Mouse (Mus musculus) liver, embryonic 14.5 days (tissue): ENCODE results near the gene Olfr641. TPM values are rescaled to one million over a fixed set of nuclear protein-coding genes. Genes with fewer than 3 reads are reported as not detected.

Experiments used
- ATAC-seq: fragments of 200-750 bp; cut with Nextera tagmentation; 2 replicates; pipeline ENCODE4 v1.8.0; 2017; ENCODE audit warnings: moderate number of reproducible peaks, mild to moderate bottlenecking, moderate library complexity; ENCODE audit not compliant: insufficient read depth
- DNase-seq, 3 experiments: peaks; one replicate each; pipeline ENCODE4 v3.0.0-alpha.2; 2012 to 2013; ENCODE audit warnings: low read depth in 3 of 3, low spot score in 3 of 3
- H3K27ac ChIP-seq: fragments of 300-500 bp; sonication (generic); 2 replicates; pipeline ENCODE4 v1.5.1; 2014; ENCODE audit warnings: moderate library complexity, mild to moderate bottlenecking, control low read depth, inconsistent platforms
- H3K27me3 ChIP-seq: fragments of 300-500 bp; sonication (generic); 2 replicates; pipeline ENCODE4 v1.6.1; 2014; ENCODE audit warnings: mild to moderate bottlenecking, low read length, moderate library complexity; ENCODE audit not compliant: control insufficient read depth, insufficient read depth
- H3K36me3 ChIP-seq: fragments of 300-500 bp; sonication (generic); replicated peaks from 2 replicates; pipeline ENCODE4 v1.6.1; 2014; ENCODE audit warnings: low read depth; ENCODE audit not compliant: control insufficient read depth, insufficient read depth
- H3K4me1 ChIP-seq, 2 experiments: fragments of 200-500 bp in 1 of 2; fragments of 300-500 bp in 1 of 2; sonication (generic) in 1 of 2; replicated peaks; 2 replicates each; pipeline ENCODE4 v1.6.1; 2012 to 2014; ENCODE audit warnings: antibody characterized with exemption in 1 of 2, inconsistent platforms in 1 of 2, low read length in 1 of 2; ENCODE audit not compliant: control insufficient read depth in 2 of 2, insufficient read depth in 2 of 2
- H3K4me2 ChIP-seq: fragments of 300-500 bp; sonication (generic); 2 replicates; pipeline ENCODE4 v1.6.1; 2014; ENCODE audit warnings: low read depth, mild to moderate bottlenecking, control low read depth, moderate library complexity
- H3K4me3 ChIP-seq, 2 experiments: fragments of 200-500 bp in 1 of 2; fragments of 300-500 bp in 1 of 2; sonication (generic) in 1 of 2; 2 replicates each; pipeline ENCODE4 v1.5.1; 2012 to 2014; ENCODE audit warnings: low read depth in 2 of 2, low read length in 2 of 2, mild to moderate bottlenecking in 2 of 2, control low read depth in 1 of 2, inconsistent platforms in 1 of 2, moderate library complexity in 1 of 2; ENCODE audit not compliant: insufficient read depth in 1 of 2
- H3K9ac ChIP-seq: fragments of 300-500 bp; sonication (generic); replicated peaks from 2 replicates; pipeline ENCODE4 v1.6.1; 2014; ENCODE audit warnings: mild to moderate bottlenecking, control low read depth, moderate library complexity
- H3K9me3 ChIP-seq: fragments of 300-500 bp; sonication (generic); 2 replicates; pipeline ENCODE4 v1.6.1; 2016; ENCODE audit warnings: low read length, mixed read lengths; ENCODE audit not compliant: control insufficient read depth
- CTCF ChIP-seq: IDR thresholded peaks from 2 replicates; pipeline ENCODE4 v1.5.1; 2016; ENCODE audit warnings: antibody characterized with exemption, low read depth, control low read depth
- EP300 ChIP-seq: IDR thresholded peaks from 2 replicates; pipeline ENCODE4 v1.6.1; 2016; ENCODE audit warnings: antibody characterized with exemption, low read depth
- WGBS: fragments of 180-500 bp; shearing (Covaris S2); extraction: QIAGEN DNeasy Blood & Tissue Kit; methylation state at CpG from one replicate; pipeline ENCODE4 v1.1.7; 2014; ENCODE audit not compliant: insufficient replicate concordance; 5-methylcytosine and 5-hydroxymethylcytosine counted together
- polyA plus RNA-seq, 2 experiments: library from polyadenylated mRNA; depleted of rRNA in 1 of 2; stranded (reverse) in 1 of 2; unstranded in 1 of 2; fragments of >200 nt; fragmentation: Nextera tagmentation in 1 of 2; extraction: Ambion mirVana in 1 of 2; gene quantifications; 2 replicates each; pipeline versions ENCODE4 v1.2.1 to v1.2.3; 2012 to 2014

Olfr641 gene
- polyA plus RNA-seq, 2 experiments: not detected

- no peaks in the 10 kb centered on the region for H3K36me3 ChIP-seq
- H3K27ac ChIP-seq: no peak within 1 kb of the TSS
- no peaks in the 10 kb centered on the region for H3K4me1 ChIP-seq
- no peak for TF ChIP-seq EP300
- TF ChIP-seq CTCF: no peak
- H3K9me3 ChIP-seq: no peaks in the 10 kb centered on the region
- H3K9ac ChIP-seq: no peak within 1 kb of the TSS
- no peak within 1 kb of the TSS for H3K4me3 ChIP-seq
- WGBS: 25% methylated on average over 2 of the region's 2 CpGs
- no peaks in the 10 kb centered on the region for H3K27me3 ChIP-seq
- DNase-seq (no peak), ATAC-seq (no peak)
- H3K4me2 ChIP-seq: no peak within 1 kb of the TSS
Observed at GRCm38 (mm10) chr7:104061345-104061744, 26.1 kb downstream of the Olfr641 start, which contains the start of gene 4930516K23Rik. 4930516K23Rik (minus strand) TSS chr7:104061445.

DNA sequence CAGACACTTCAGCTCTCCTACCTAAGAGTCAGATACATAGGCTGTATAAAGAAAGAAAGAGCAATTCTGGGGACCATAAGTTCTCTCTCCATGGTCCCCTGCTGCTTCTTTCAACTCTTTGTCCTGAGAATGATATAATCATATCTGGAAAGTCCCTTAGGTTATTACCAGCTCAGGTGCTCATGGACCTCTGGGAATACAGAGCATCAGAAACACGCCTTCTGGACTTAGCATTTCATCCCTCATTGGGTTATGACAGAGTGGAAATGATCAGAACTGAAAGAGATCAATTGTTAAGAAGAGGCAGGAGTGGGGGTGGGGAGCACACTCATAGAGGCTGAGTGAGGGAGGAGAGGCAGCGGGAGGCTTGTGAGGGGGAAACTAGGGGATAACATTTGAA, 36.5 kb downstream of the Olfr641 start, which contains the start of gene Olfr644:
Gene Olfr644, minus strand, starts transcription at position 101 of the 400 bp plus-strand sequence.
- H3K4me2 ChIP-seq: no peak within 1 kb of the TSS
- DNase-seq: no peak
- TF ChIP-seq EP300 (no peak), CTCF (no peak)
- no peaks in the 10 kb centered on the region for H3K36me3 ChIP-seq
- no peaks in the 10 kb centered on the region for H3K9me3 ChIP-seq
- 50% methylated on average over 2 of the region's 2 CpGs for WGBS
- no peak for ATAC-seq
- no peaks in the 10 kb centered on the region for H3K27me3 ChIP-seq
- H3K9ac ChIP-seq: no peak within 1 kb of the TSS
- H3K4me1 ChIP-seq: no peaks in the 10 kb centered on the region
- H3K4me3 ChIP-seq: no peak within 1 kb of the TSS
- no peak within 1 kb of the TSS for H3K27ac ChIP-seq

DNA sequence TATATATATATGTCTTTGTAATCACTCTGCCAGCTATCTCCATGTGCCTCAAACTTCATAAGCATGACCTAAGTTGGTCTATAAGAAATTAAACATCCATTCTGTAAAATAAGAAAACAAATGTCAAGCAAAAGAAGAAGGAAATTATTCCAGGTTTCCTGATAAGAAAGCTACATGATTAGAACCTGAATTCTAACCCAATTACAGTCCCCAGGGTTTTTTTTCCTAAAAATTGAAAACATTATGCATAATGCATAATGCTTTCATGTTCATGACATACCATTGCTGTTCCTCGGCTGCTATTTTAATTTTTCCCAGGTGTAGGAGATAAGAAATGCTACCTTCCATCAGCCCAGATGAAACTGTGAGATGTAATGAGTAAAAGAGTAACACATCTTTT, 50.1 kb downstream of the Olfr641 start, which contains the start of gene Olfr645:
Gene Olfr645, minus strand, starts transcription at position 101 of the 400 bp plus-strand sequence.
- Histone ChIP-seq H3K36me3 (no peaks in the 10 kb centered on the region), H3K27ac (no peak within 1 kb of the TSS), H3K9me3 (no peaks in the 10 kb centered on the region), H3K27me3 (no peaks in the 10 kb centered on the region), H3K4me3 (no peak within 1 kb of the TSS), H3K9ac (no peak within 1 kb of the TSS), H3K4me1 (no peaks in the 10 kb centered on the region), H3K4me2 (no peak within 1 kb of the TSS)
- 48% methylated on average over 1 of the region's 1 CpGs for WGBS
- ATAC-seq (no peak), DNase-seq (no peak)
- TF ChIP-seq EP300 (no peak), CTCF (no peak)

Other genes with a start within 250 kb of the Olfr641 start
- 0.02 TPM in 1 of 2 replicates, not detected in the other for gene Olfr67, start 243.6 kb upstream of the Olfr641 start, polyA plus RNA-seq (2012; rRNA removed)
- not detected in 2 replicates for gene Olfr67, start 243.6 kb upstream of the Olfr641 start, polyA plus RNA-seq (2014; fragmentation: Nextera tagmentation; extraction: Ambion mirVana)
- gene Hbb-bt, start 221.4 kb upstream of the Olfr641 start, polyA plus RNA-seq (2012; rRNA removed): 57,913 and 74,220 TPM in 2 replicates
- 62,702 and 66,320 TPM in 2 replicates for gene Hbb-bt, start 221.4 kb upstream of the Olfr641 start, polyA plus RNA-seq (2014; fragmentation: Nextera tagmentation; extraction: Ambion mirVana)
- 195,474 and 209,901 TPM in 2 replicates for gene Hbb-bs, start 207.3 kb upstream of the Olfr641 start, polyA plus RNA-seq (2012; rRNA removed)
- gene Hbb-bs, start 207.3 kb upstream of the Olfr641 start, polyA plus RNA-seq (2014; fragmentation: Nextera tagmentation; extraction: Ambion mirVana): 126,713 and 131,477 TPM in 2 replicates
- 0.19 and 0.36 TPM in 2 replicates for gene Hbb-bh2, start 194.9 kb upstream of the Olfr641 start, polyA plus RNA-seq (2012; rRNA removed)
- not detected in 2 replicates for gene Hbb-bh2, start 194.9 kb upstream of the Olfr641 start, polyA plus RNA-seq (2014; fragmentation: Nextera tagmentation; extraction: Ambion mirVana)
- 94.8 and 146 TPM in 2 replicates for gene Hbb-bh1, start 192.3 kb upstream of the Olfr641 start, polyA plus RNA-seq (2012; rRNA removed)
- 155 and 211 TPM in 2 replicates for gene Hbb-bh1, start 192.3 kb upstream of the Olfr641 start, polyA plus RNA-seq (2014; fragmentation: Nextera tagmentation; extraction: Ambion mirVana)
- gene Hbb-y, start 182.2 kb upstream of the Olfr641 start, polyA plus RNA-seq (2012; rRNA removed): 361 and 394 TPM in 2 replicates
- gene Hbb-y, start 182.2 kb upstream of the Olfr641 start, polyA plus RNA-seq (2014; fragmentation: Nextera tagmentation; extraction: Ambion mirVana): 543 and 665 TPM in 2 replicates
- gene Olfr66, start 149.2 kb upstream of the Olfr641 start, polyA plus RNA-seq (2012; rRNA removed): 0.03 TPM in 1 of 2 replicates, not detected in the other
- not detected in 2 replicates for gene Olfr66, start 149.2 kb upstream of the Olfr641 start, polyA plus RNA-seq (2014; fragmentation: Nextera tagmentation; extraction: Ambion mirVana)
- under 0.01 TPM in 1 of 2 replicates, not detected in the other for gene Olfr64, start 141.0 kb upstream of the Olfr641 start, polyA plus RNA-seq (2012; rRNA removed)
- not detected in 2 replicates for gene Olfr64, start 141.0 kb upstream of the Olfr641 start, polyA plus RNA-seq (2014; fragmentation: Nextera tagmentation; extraction: Ambion mirVana)
- gene Olfr65, start 132.0 kb upstream of the Olfr641 start, polyA plus RNA-seq (2012; rRNA removed): not detected in 2 replicates
- not detected in 2 replicates for gene Olfr65, start 132.0 kb upstream of the Olfr641 start, polyA plus RNA-seq (2014; fragmentation: Nextera tagmentation; extraction: Ambion mirVana)
- 0.84 and 0.95 TPM in 2 replicates for gene Olfr631, start 106.6 kb upstream of the Olfr641 start, polyA plus RNA-seq (2012; rRNA removed)
- gene Olfr631, start 106.6 kb upstream of the Olfr641 start, polyA plus RNA-seq (2014; fragmentation: Nextera tagmentation; extraction: Ambion mirVana): 0.19 and 0.24 TPM in 2 replicates
- gene Olfr632, start 101.1 kb upstream of the Olfr641 start, polyA plus RNA-seq (2012; rRNA removed): 1.9 and 2.2 TPM in 2 replicates
- gene Olfr632, start 101.1 kb upstream of the Olfr641 start, polyA plus RNA-seq (2014; fragmentation: Nextera tagmentation; extraction: Ambion mirVana): 0.52 and 0.69 TPM in 2 replicates
- gene Olfr633, start 91.0 kb upstream of the Olfr641 start, polyA plus RNA-seq (2012; rRNA removed): 0.04 and 0.06 TPM in 2 replicates
- gene Olfr633, start 91.0 kb upstream of the Olfr641 start, polyA plus RNA-seq (2014; fragmentation: Nextera tagmentation; extraction: Ambion mirVana): not detected in 2 replicates
- 0.02 and 0.03 TPM in 2 replicates for gene Olfr635, start 64.3 kb upstream of the Olfr641 start, polyA plus RNA-seq (2012; rRNA removed)
- not detected in 2 replicates for gene Olfr635, start 64.3 kb upstream of the Olfr641 start, polyA plus RNA-seq (2014; fragmentation: Nextera tagmentation; extraction: Ambion mirVana)
- gene Olfr638, start 36.7 kb upstream of the Olfr641 start, polyA plus RNA-seq (2012; rRNA removed): 0.06 and 0.18 TPM in 2 replicates
- not detected in 2 replicates for gene Olfr638, start 36.7 kb upstream of the Olfr641 start, polyA plus RNA-seq (2014; fragmentation: Nextera tagmentation; extraction: Ambion mirVana)
- not detected in 2 replicates for gene Olfr639, start 18.1 kb upstream of the Olfr641 start, polyA plus RNA-seq (2012; rRNA removed)
- gene Olfr639, start 18.1 kb upstream of the Olfr641 start, polyA plus RNA-seq (2014; fragmentation: Nextera tagmentation; extraction: Ambion mirVana): 0.03 TPM in 1 of 2 replicates, not detected in the other
- not detected in 2 replicates for gene Olfr640, start 9.9 kb upstream of the Olfr641 start, polyA plus RNA-seq (2012; rRNA removed)
- not detected in 2 replicates for gene Olfr640, start 9.9 kb upstream of the Olfr641 start, polyA plus RNA-seq (2014; fragmentation: Nextera tagmentation; extraction: Ambion mirVana)
- gene Olfr642, start 17.2 kb downstream of the Olfr641 start, polyA plus RNA-seq (2012; rRNA removed): not detected in 2 replicates
- not detected in 2 replicates for gene Olfr642, start 17.2 kb downstream of the Olfr641 start, polyA plus RNA-seq (2014; fragmentation: Nextera tagmentation; extraction: Ambion mirVana)
- gene 4930516K23Rik, start 26.0 kb downstream of the Olfr641 start, polyA plus RNA-seq (2012; rRNA removed): not detected in 2 replicates
- not detected in 2 replicates for gene 4930516K23Rik, start 26.0 kb downstream of the Olfr641 start, polyA plus RNA-seq (2014; fragmentation: Nextera tagmentation; extraction: Ambion mirVana)
- gene Olfr644, start 36.4 kb downstream of the Olfr641 start, polyA plus RNA-seq (2012; rRNA removed): not detected in 2 replicates
- not detected in 2 replicates for gene Olfr644, start 36.4 kb downstream of the Olfr641 start, polyA plus RNA-seq (2014; fragmentation: Nextera tagmentation; extraction: Ambion mirVana)
- gene Olfr645, start 50.0 kb downstream of the Olfr641 start, polyA plus RNA-seq (2012; rRNA removed): not detected in 2 replicates
- gene Olfr645, start 50.0 kb downstream of the Olfr641 start, polyA plus RNA-seq (2014; fragmentation: Nextera tagmentation; extraction: Ambion mirVana): not detected in 2 replicates
- gene Olfr646, start 69.4 kb downstream of the Olfr641 start, polyA plus RNA-seq (2012; rRNA removed): not detected in 2 replicates
- not detected in 2 replicates for gene Olfr646, start 69.4 kb downstream of the Olfr641 start, polyA plus RNA-seq (2014; fragmentation: Nextera tagmentation; extraction: Ambion mirVana)
- gene Ubqln5, start 94.4 kb downstream of the Olfr641 start, polyA plus RNA-seq (2012; rRNA removed): not detected in 2 replicates
- gene Ubqln5, start 94.4 kb downstream of the Olfr641 start, polyA plus RNA-seq (2014; fragmentation: Nextera tagmentation; extraction: Ambion mirVana): not detected in 2 replicates
- gene Olfr643, start 102.0 kb downstream of the Olfr641 start, polyA plus RNA-seq (2012; rRNA removed): not detected in 2 replicates
- not detected in 2 replicates for gene Olfr643, start 102.0 kb downstream of the Olfr641 start, polyA plus RNA-seq (2014; fragmentation: Nextera tagmentation; extraction: Ambion mirVana)
- not detected in 2 replicates for gene Ubqln3, start 107.8 kb downstream of the Olfr641 start, polyA plus RNA-seq (2012; rRNA removed)
- not detected in 2 replicates for gene Ubqln3, start 107.8 kb downstream of the Olfr641 start, polyA plus RNA-seq (2014; fragmentation: Nextera tagmentation; extraction: Ambion mirVana)
- not detected in 2 replicates for gene Ubqlnl, start 115.1 kb downstream of the Olfr641 start, polyA plus RNA-seq (2012; rRNA removed)
- not detected in 2 replicates for gene Ubqlnl, start 115.1 kb downstream of the Olfr641 start, polyA plus RNA-seq (2014; fragmentation: Nextera tagmentation; extraction: Ambion mirVana)
- not detected in 2 replicates for gene Olfm5, start 129.4 kb downstream of the Olfr641 start, polyA plus RNA-seq (2012; rRNA removed)
- not detected in 2 replicates for gene Olfm5, start 129.4 kb downstream of the Olfr641 start, polyA plus RNA-seq (2014; fragmentation: Nextera tagmentation; extraction: Ambion mirVana)
- 0.01 and 0.06 TPM in 2 replicates for gene Olfr648, start 147.9 kb downstream of the Olfr641 start, polyA plus RNA-seq (2012; rRNA removed)
- gene Olfr648, start 147.9 kb downstream of the Olfr641 start, polyA plus RNA-seq (2014; fragmentation: Nextera tagmentation; extraction: Ambion mirVana): 0.04 TPM in 1 of 2 replicates, not detected in the other
- not detected in 2 replicates for gene Olfr649, start 160.5 kb downstream of the Olfr641 start, polyA plus RNA-seq (2012; rRNA removed)
- gene Olfr649, start 160.5 kb downstream of the Olfr641 start, polyA plus RNA-seq (2014; fragmentation: Nextera tagmentation; extraction: Ambion mirVana): not detected in 2 replicates
- gene Trim6, start 183.3 kb downstream of the Olfr641 start, polyA plus RNA-seq (2012; rRNA removed): 0.38 and 0.43 TPM in 2 replicates
- gene Trim6, start 183.3 kb downstream of the Olfr641 start, polyA plus RNA-seq (2014; fragmentation: Nextera tagmentation; extraction: Ambion mirVana): 0.28 and 0.44 TPM in 2 replicates
- 1.1 and 1.4 TPM in 2 replicates for gene Trim34a, start 209.0 kb downstream of the Olfr641 start, polyA plus RNA-seq (2012; rRNA removed)
- gene Trim34a, start 209.0 kb downstream of the Olfr641 start, polyA plus RNA-seq (2014; fragmentation: Nextera tagmentation; extraction: Ambion mirVana): 1.3 and 1.7 TPM in 2 replicates